Mouse (Mus musculus) heart, adult 2 months (tissue): ENCODE measurements around the gene Ncapd3.

Experiments
- CTCF ChIP-seq: fragments of 200-600 bp; IDR thresholded peaks from 2 replicates; pipeline ENCODE4 v1.8.1; 2022; ENCODE audit warnings: antibody characterized with exemption, mild to moderate bottlenecking, moderate library complexity
- EP300 ChIP-seq: fragments of 200-500 bp; IDR thresholded peaks from 2 replicates; pipeline ENCODE4 v1.6.1; 2011; ENCODE audit warnings: low read depth, low read length, control low read depth; ENCODE audit not compliant: insufficient read depth
- POLR2A ChIP-seq: fragments of 200-500 bp; IDR thresholded peaks from 2 replicates; pipeline ENCODE4 v1.6.1; 2011; ENCODE audit warnings: mild to moderate bottlenecking, low read depth, low read length, control low read depth; ENCODE audit not compliant: insufficient read depth

GRCm38 (mm10) chr9:26998669-26999460 is 31.1 kb upstream of the Ncapd3 start:
- no peak for TF ChIP-seq POLR2A
- TF ChIP-seq CTCF, result no peak
- TF ChIP-seq EP300, result no peak
